Mouse (Mus musculus): ENCODE results near the gene Adgrg3. TPM values are rescaled to one million over a fixed set of nuclear protein-coding genes. Genes with fewer than 3 reads are reported as not detected.
A peak's percentile ranks its signal among the peaks of the same experiment; 100 is the strongest.

Adgrg3 gene
- polyA plus RNA-seq, 1 experiment from 2014 or later = 3.3 TPM

DNA sequence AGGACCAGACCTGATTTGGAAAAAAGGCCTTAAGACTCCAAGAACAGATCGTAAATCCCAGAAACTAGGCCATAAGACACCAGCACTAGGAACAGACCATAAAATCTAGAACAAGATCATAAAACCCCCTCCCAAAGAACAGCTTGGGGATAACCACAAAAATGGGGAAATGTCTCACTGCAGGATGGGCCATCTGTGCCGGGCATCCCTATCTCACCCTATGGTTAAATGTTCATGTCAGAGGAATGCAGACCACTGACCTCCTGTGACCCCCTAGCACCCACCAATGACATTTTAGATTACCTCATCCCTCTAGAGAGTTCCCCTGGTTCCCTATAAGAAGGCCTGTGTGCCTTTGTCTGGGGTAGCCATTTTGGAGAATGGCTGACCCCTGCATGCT is 32.1 kb downstream of the Adgrg3 start:
- Histone ChIP-seq H3K4me3 (ENCODE audit: low read depth, low read length) (no peak overlapping the region), H3K9me3 (ENCODE audit: control insufficient read depth, low read length) (no peaks in the 10 kb centered on the region), H3K4me2 (ENCODE audit: low read depth, low read length) (no peak overlapping the region), H3K4me1 (ENCODE audit: control insufficient read depth, insufficient read depth, low read length) (no peaks in the 10 kb centered on the region), H3K36me3 (ENCODE audit: control insufficient read depth, insufficient read depth, low read length) (no peaks in the 10 kb centered on the region), H3K27ac (replicated peaks; ENCODE audit: low read depth, low read length) (no peak overlapping the region), H3K9ac (ENCODE audit: low read depth, low read length) (no peak overlapping the region), H3K27me3 (replicated peaks; ENCODE audit: control insufficient read depth, insufficient read depth, low read length) (no peaks in the 10 kb centered on the region)
- ATAC-seq (ENCODE audit: low read depth) (no peak), DNase-seq (ENCODE audit: low spot score) (no peak)
- 73% methylated on average over 2 of the region's 2 CpGs for WGBS

DNA sequence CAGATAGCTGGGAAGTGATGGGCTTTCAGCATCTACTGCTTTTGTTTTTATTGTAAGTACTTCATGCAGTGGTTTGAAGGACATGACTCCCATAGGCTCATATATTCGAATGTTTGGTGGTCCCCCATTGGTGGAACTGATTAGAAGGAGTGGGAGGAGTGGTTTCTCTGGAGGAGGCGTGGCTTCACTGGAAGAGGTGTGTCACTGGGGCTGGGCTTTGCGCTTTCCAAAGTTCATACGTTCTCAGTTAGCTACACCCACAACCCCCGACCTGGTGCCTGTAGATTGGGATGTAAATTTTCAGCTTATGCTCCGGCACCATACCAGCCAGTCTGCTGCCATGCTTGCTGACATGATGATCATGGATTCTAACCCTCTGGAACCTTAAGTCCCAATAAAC is 36.9 kb downstream of the Adgrg3 start:
- H3K27ac ChIP-seq (replicated peaks; ENCODE audit: low read depth, low read length) = no peak overlapping the region
- no peaks in the 10 kb centered on the region for H3K9me3 ChIP-seq (ENCODE audit: control insufficient read depth, low read length)
- H3K4me2 ChIP-seq (ENCODE audit: low read depth, low read length) = no peak overlapping the region
- H3K4me1 ChIP-seq (ENCODE audit: control insufficient read depth, insufficient read depth, low read length) = no peaks in the 10 kb centered on the region
- no peaks in the 10 kb centered on the region for H3K27me3 ChIP-seq (replicated peaks; ENCODE audit: control insufficient read depth, insufficient read depth, low read length)
- no peak for ATAC-seq (ENCODE audit: low read depth)
- no peak overlapping the region for H3K4me3 ChIP-seq (ENCODE audit: low read depth, low read length)
- no peaks in the 10 kb centered on the region for H3K36me3 ChIP-seq (ENCODE audit: control insufficient read depth, insufficient read depth, low read length)
- no peak for DNase-seq (ENCODE audit: low spot score)
- H3K9ac ChIP-seq (ENCODE audit: low read depth, low read length) = no peak overlapping the region
- 60% methylated on average over 6 of the region's 6 CpGs for WGBS

DNA sequence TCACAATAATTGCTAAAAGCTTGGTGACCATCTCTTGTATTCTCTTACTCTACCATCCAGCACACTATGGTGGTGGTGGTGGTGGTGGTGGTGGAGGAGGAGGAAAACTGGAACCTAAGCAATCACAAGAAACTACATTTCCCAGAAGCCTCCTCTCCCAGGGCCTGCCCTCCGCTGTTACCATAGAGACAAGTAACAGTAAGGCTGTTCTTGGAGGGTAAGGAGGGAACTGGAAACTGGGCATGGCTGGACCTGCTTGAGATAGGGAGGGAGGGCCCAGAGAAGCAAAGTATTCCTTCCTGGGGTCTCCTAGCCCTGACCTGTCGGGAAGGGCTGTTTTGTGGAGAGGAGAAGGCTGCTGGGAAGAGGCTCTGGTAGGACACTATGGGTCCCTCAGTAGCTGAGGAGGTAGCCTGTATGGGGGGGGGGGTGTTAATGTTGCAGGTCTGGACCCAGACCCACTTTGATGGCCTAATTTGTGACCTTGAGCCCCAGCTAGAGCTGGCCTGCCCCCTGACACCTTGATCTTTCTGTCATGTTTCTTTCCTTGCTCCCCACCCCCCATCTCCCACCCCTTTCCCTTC is 37.5 kb downstream of the Adgrg3 start, which contains the start of gene Drc7:
Gene Drc7 (plus strand): TSS at position 177 of the 584 bp plus-strand sequence.
- Histone ChIP-seq H3K9ac (ENCODE audit: low read depth, low read length) (no peak within 1 kb of the TSS), H3K27ac (replicated peaks; ENCODE audit: low read depth, low read length) (no peak within 1 kb of the TSS), H3K4me2 (ENCODE audit: low read depth, low read length) (no peak within 1 kb of the TSS), H3K36me3 (ENCODE audit: control insufficient read depth, insufficient read depth, low read length) (no peaks in the 10 kb centered on the region), H3K4me1 (ENCODE audit: control insufficient read depth, insufficient read depth, low read length) (no peaks in the 10 kb centered on the region), H3K27me3 (replicated peaks; ENCODE audit: control insufficient read depth, insufficient read depth, low read length) (no peaks in the 10 kb centered on the region), H3K9me3 (ENCODE audit: control insufficient read depth, low read length) (no peaks in the 10 kb centered on the region), H3K4me3 (ENCODE audit: low read depth, low read length) (no peak within 1 kb of the TSS)
- DNase-seq (ENCODE audit: low spot score) (peak; percentile 45), ATAC-seq (ENCODE audit: low read depth) (peak; percentile 77)
- WGBS = 11% methylated on average over 2 of the region's 2 CpGs

DNA sequence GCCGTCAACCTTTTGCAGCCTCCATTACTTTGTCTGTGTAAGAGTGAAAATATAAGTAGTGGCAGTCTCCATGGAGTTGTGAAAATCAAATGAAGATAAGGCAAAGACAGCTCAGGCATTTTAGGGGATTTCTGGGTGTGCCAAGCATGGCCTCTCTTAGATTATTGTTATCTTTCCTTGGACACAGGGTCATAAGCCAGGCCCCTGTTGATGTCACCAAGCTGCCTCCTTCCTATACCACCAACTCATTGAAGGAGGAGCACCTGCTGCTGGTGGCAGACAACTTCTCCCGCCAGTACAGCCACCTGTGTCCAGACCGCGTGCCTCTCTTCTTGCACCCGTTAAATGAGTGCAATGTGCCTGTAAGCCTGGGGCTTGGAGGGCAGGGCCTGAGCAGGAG is 38.9 kb downstream of the Adgrg3 start:
- WGBS = 82% methylated on average over 5 of the region's 5 CpGs
- ATAC-seq (ENCODE audit: low read depth) = no peak
- DNase-seq (ENCODE audit: low spot score) = no peak
- Histone ChIP-seq H3K27ac (replicated peaks; ENCODE audit: low read depth, low read length) (no peak overlapping the region), H3K9me3 (ENCODE audit: control insufficient read depth, low read length) (no peaks in the 10 kb centered on the region), H3K27me3 (replicated peaks; ENCODE audit: control insufficient read depth, insufficient read depth, low read length) (no peaks in the 10 kb centered on the region), H3K36me3 (ENCODE audit: control insufficient read depth, insufficient read depth, low read length) (no peaks in the 10 kb centered on the region), H3K4me2 (ENCODE audit: low read depth, low read length) (no peak overlapping the region), H3K9ac (ENCODE audit: low read depth, low read length) (no peak overlapping the region), H3K4me1 (ENCODE audit: control insufficient read depth, insufficient read depth, low read length) (no peaks in the 10 kb centered on the region), H3K4me3 (ENCODE audit: low read depth, low read length) (no peak overlapping the region)

DNA sequence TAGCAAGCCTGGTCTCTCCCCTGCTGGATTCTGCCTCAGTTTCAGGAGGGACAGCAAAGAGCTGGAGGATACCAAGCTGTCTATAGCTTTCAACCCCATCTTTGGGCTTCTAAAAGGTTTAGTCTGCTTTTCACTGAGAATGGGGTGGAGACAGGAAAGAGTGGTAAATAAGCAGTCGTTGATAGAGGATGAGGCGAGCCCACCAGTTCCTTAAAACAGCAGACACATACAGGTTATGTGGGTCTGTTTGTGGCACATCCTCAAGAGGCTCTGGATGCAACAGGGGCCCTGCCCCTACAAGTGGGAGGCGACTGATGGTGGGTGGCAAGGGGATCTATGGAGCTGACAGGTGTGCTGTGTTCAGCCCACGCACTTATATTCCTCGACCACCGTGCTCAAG is 41.2 kb downstream of the Adgrg3 start:
- no peak for ATAC-seq (ENCODE audit: low read depth)
- no peak overlapping the region for H3K9ac ChIP-seq (ENCODE audit: low read depth, low read length)
- no peaks in the 10 kb centered on the region for H3K36me3 ChIP-seq (ENCODE audit: control insufficient read depth, insufficient read depth, low read length)
- H3K4me1 ChIP-seq (ENCODE audit: control insufficient read depth, insufficient read depth, low read length) = no peaks in the 10 kb centered on the region
- no peaks in the 10 kb centered on the region for H3K27me3 ChIP-seq (replicated peaks; ENCODE audit: control insufficient read depth, insufficient read depth, low read length)
- DNase-seq (ENCODE audit: low spot score) = no peak
- no peaks in the 10 kb centered on the region for H3K9me3 ChIP-seq (ENCODE audit: control insufficient read depth, low read length)
- no peak overlapping the region for H3K4me2 ChIP-seq (ENCODE audit: low read depth, low read length)
- H3K27ac ChIP-seq (replicated peaks; ENCODE audit: low read depth, low read length) = no peak overlapping the region
- H3K4me3 ChIP-seq (ENCODE audit: low read depth, low read length) = no peak overlapping the region
- 81% methylated on average over 6 of the region's 6 CpGs for WGBS

DNA sequence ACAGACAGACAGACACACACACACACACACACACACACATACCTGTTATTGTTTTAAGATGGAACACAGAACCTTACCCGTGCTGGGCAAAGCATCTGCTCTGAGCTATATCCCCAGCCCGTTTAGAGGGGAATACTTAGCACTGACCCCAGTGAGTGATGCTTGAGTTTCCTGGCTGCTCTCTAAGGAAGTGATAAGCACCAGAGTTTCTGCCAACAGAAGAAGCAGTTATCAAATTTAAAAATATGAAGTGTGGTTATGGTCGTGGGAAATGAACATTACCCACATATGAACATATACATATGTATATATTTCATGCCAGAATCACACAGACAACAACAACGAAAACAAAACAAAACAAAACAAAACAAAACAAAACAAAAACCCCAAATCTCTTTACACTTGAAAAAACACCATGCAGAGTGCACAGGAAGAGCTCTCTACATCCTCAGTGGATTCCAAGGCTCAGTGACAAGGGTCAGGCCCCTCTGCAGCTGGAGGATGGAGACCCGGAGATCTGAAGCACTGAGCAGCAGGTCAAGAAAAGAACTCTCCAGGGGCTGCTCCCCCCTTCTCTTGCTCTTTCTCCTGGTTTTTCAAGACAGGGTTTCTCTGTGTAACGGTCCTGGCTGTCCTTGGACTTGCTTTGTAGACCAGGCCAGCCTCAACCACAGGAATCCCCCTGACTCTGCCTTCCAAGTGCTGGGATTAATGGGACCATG is 42.5 kb downstream of the Adgrg3 start:
- H3K36me3 ChIP-seq (ENCODE audit: control insufficient read depth, insufficient read depth, low read length) = no peaks in the 10 kb centered on the region
- WGBS = 67% methylated on average over 6 of the region's 6 CpGs

DNA sequence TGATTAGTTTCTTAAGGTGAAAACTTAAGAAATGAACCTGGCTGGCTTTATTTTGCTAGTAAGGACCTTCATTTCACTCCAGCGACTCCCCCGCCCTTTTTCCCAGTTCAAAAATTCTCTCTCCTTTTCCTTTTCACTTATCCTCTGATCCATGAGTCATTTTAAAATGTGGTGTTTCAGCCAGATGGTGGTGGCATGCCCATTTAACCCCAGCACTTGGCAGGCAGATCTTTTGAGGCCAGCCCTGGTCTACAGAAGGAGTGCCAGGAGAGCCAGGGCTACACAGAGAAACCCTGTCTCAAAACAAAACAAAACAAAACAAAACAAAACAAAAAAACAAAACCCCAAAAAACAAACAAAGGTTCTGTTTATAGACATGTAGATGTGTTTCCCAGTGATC is 47.0 kb downstream of the Adgrg3 start:
- Histone ChIP-seq H3K9ac (ENCODE audit: low read depth, low read length) (no peak overlapping the region), H3K4me2 (ENCODE audit: low read depth, low read length) (no peak overlapping the region), H3K36me3 (ENCODE audit: control insufficient read depth, insufficient read depth, low read length) (no peaks in the 10 kb centered on the region), H3K4me1 (ENCODE audit: control insufficient read depth, insufficient read depth, low read length) (no peaks in the 10 kb centered on the region), H3K27me3 (replicated peaks; ENCODE audit: control insufficient read depth, insufficient read depth, low read length) (no peaks in the 10 kb centered on the region), H3K9me3 (ENCODE audit: control insufficient read depth, low read length) (no peaks in the 10 kb centered on the region), H3K27ac (replicated peaks; ENCODE audit: low read depth, low read length) (no peak overlapping the region), H3K4me3 (ENCODE audit: low read depth, low read length) (no peak overlapping the region)
- no peak for DNase-seq (ENCODE audit: low spot score)
- WGBS = 97% methylated on average over 2 of the region's 2 CpGs
- ATAC-seq (ENCODE audit: low read depth) = no peak

More for the DNA sequence above, 42.5 kb downstream of the Adgrg3 start:
- Histone ChIP-seq H3K4me1 (ENCODE audit: control insufficient read depth, insufficient read depth, low read length) (no peaks in the 10 kb centered on the region), H3K4me3 (ENCODE audit: low read depth, low read length) (no peak overlapping the region), H3K4me2 (ENCODE audit: low read depth, low read length) (no peak overlapping the region), H3K27ac (replicated peaks; ENCODE audit: low read depth, low read length) (no peak overlapping the region), H3K9me3 (ENCODE audit: control insufficient read depth, low read length) (no peaks in the 10 kb centered on the region), H3K27me3 (replicated peaks; ENCODE audit: control insufficient read depth, insufficient read depth, low read length) (no peaks in the 10 kb centered on the region), H3K9ac (ENCODE audit: low read depth, low read length) (no peak overlapping the region)
- DNase-seq (ENCODE audit: low spot score) = no peak
- ATAC-seq (ENCODE audit: low read depth) = no peak

DNA sequence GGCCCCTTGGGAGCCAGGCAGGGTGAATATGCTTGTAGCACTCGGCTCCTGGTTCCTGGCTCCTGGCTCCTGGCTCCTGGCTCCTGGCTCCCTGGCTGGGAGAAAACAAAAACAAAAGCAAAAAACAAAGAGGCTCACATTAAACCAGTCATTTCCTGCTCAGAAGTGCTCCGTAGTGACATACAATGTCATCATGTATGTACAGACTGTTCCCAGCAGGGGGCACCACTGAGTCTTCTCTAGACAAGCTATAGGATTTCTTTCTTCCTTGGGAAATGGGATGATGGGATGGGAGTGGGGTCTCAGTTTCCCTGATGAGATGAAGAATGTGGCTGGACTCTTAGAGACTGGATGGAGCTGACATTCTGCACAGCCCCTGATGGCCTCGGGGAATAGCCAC is 50.1 kb downstream of the Adgrg3 start:
- H3K4me2 ChIP-seq (ENCODE audit: low read depth, low read length) = no peak overlapping the region
- 45% methylated on average over 3 of the region's 3 CpGs for WGBS
- ATAC-seq (ENCODE audit: low read depth) = no peak

DNA sequence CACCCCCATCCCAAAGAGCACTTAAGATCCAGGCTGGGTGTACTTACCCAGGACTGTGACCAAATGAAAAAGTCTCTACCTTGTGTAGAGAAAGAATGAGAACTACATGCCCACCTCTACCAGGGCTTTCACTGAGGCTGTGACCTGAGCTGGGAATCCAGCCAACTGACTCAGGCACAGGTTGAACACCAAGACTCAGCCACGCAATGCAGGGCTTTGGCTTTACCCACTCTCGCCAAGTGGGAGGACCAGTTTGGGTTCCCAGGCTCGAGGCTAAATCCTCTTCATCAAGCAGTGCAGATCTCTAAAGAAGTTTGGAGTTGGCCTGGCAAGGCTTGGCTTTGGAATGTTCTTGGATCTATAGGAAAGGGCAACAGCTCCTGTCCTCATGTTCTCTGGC is 58.0 kb downstream of the Adgrg3 start:
- ATAC-seq (ENCODE audit: low read depth) (no peak), DNase-seq (ENCODE audit: low spot score) (no peak)
- Histone ChIP-seq H3K9ac (ENCODE audit: low read depth, low read length) (no peak overlapping the region), H3K4me1 (ENCODE audit: control insufficient read depth, insufficient read depth, low read length) (no peaks in the 10 kb centered on the region), H3K36me3 (ENCODE audit: control insufficient read depth, insufficient read depth, low read length) (no peaks in the 10 kb centered on the region), H3K27ac (replicated peaks; ENCODE audit: low read depth, low read length) (no peak overlapping the region), H3K4me2 (ENCODE audit: low read depth, low read length) (no peak overlapping the region), H3K9me3 (ENCODE audit: control insufficient read depth, low read length) (no peaks in the 10 kb centered on the region), H3K4me3 (ENCODE audit: low read depth, low read length) (no peak overlapping the region), H3K27me3 (replicated peaks; ENCODE audit: control insufficient read depth, insufficient read depth, low read length) (no peaks in the 10 kb centered on the region)
- WGBS = 72% methylated on average over 3 of the region's 3 CpGs

More for the DNA sequence above, 50.1 kb downstream of the Adgrg3 start:
- no peaks in the 10 kb centered on the region for H3K36me3 ChIP-seq (ENCODE audit: control insufficient read depth, insufficient read depth, low read length)
- no peak overlapping the region for H3K4me3 ChIP-seq (ENCODE audit: low read depth, low read length)
- peak; percentile 50 for DNase-seq (ENCODE audit: low spot score)
- H3K4me1 ChIP-seq (ENCODE audit: control insufficient read depth, insufficient read depth, low read length) = no peaks in the 10 kb centered on the region
- H3K9ac ChIP-seq (ENCODE audit: low read depth, low read length) = no peak overlapping the region
- H3K27me3 ChIP-seq (replicated peaks; ENCODE audit: control insufficient read depth, insufficient read depth, low read length) = no peaks in the 10 kb centered on the region
- no peak overlapping the region for H3K27ac ChIP-seq (replicated peaks; ENCODE audit: low read depth, low read length)
- no peaks in the 10 kb centered on the region for H3K9me3 ChIP-seq (ENCODE audit: control insufficient read depth, low read length)
